Mouse (Mus musculus) stomach, postnatal 0 days (tissue): ENCODE data around the gene Sco2.

Source experiments
- CTCF ChIP-seq: IDR thresholded peaks from 2 replicates; pipeline ENCODE4 v1.5.1; 2016; ENCODE audit warnings: antibody characterized with exemption, low read depth, mild to moderate bottlenecking, moderate library complexity
- EP300 ChIP-seq: optimal IDR thresholded peaks from 2 replicates; pipeline ENCODE3; 2016; ENCODE audit warnings: antibody characterized with exemption

DNA sequence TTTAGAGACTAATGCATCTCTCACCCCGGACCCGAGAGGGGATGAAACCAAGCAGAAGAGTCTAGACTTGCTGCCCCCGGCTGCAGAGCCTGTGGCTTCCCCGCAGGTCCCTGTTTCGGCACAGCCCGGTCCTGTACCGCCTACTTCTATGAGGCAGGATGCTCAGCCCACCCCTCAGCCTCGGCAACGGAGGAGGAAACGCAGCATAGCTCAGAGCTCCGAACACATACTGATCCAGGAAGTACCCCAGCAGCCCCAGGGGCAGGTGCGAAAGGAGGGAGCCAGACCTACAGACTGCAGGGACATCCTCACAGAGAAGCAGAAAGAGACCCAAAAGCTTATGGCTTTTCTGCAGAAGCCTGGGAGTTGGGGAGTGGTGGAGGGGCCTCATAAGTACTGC lies 13.5 kb upstream of the Sco2 start:
- TF ChIP-seq CTCF (no peak), EP300 (no peak)
